In the genomic region with DNA sequence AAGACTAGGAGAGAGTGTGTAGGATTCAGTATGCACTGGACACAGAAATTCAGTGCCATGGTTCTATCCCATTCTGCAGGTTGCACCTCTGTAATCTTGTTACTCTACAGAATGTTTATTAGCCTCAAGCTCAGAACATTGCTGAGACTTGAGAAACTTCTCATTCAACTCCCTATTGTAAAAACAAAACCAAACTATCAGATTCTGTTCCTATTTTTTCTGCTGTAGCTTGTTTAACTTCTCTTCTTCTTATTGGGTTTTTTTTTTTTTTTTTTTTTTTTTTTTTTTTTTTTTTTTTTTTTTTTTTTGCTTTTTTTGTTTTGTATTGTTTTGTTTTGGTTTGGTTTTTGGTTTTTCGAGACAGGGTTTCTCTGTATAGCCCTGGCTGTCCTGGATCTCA, we compare ENCODE assay signal across 32 mouse cellular contexts.
"Had no signal": no experiment of that assay in that cellular context is flagged by ENCODE, and none has a peak within 500 bp of the region (broad histone marks: within the 10 kb centered on the region; RNA-seq: fewer than 3 reads in every experiment).

No protein-coding gene starts in this region.

- H3K36me3 ChIP-seq: limb, embryonic 10.5 days; limb, embryonic 12.5 days; limb, embryonic 13.5 days; limb, embryonic 15.5 days; liver, embryonic 12.5 days; liver, embryonic 13.5 days; liver, embryonic 15.5 days; lung, embryonic 15.5 days; midbrain, embryonic 10.5 days; midbrain, embryonic 12.5 days; midbrain, embryonic 13.5 days; midbrain, embryonic 15.5 days; neural tube, embryonic 12.5 days; neural tube, embryonic 13.5 days had no signal

- H3K9me3 ChIP-seq: limb, embryonic 10.5 days; limb, embryonic 12.5 days; limb, embryonic 13.5 days; limb, embryonic 15.5 days; liver, embryonic 12.5 days; liver, embryonic 13.5 days; liver, embryonic 15.5 days; lung, embryonic 15.5 days; megakaryocyte, embryonic 14.5 days; midbrain, embryonic 10.5 days; midbrain, embryonic 12.5 days; midbrain, embryonic 13.5 days; midbrain, embryonic 15.5 days; neural tube, embryonic 12.5 days; neural tube, embryonic 13.5 days had no signal

- H3K4me2 ChIP-seq: limb, embryonic 12.5 days; limb, embryonic 13.5 days; limb, embryonic 15.5 days; liver, embryonic 11.5 days; liver, embryonic 12.5 days; liver, embryonic 13.5 days; liver, embryonic 15.5 days; lung, embryonic 14.5 days; lung, embryonic 15.5 days; midbrain, embryonic 11.5 days; midbrain, embryonic 12.5 days; midbrain, embryonic 13.5 days; midbrain, embryonic 15.5 days; neural tube, embryonic 12.5 days; neural tube, embryonic 13.5 days had no signal

- H3K4me3 ChIP-seq: limb, embryonic 10.5 days; limb, embryonic 12.5 days; limb, embryonic 13.5 days; limb, embryonic 15.5 days; liver, embryonic 12.5 days; liver, embryonic 13.5 days; liver, embryonic 15.5 days; lung, embryonic 15.5 days; megakaryocyte, embryonic 14.5 days; midbrain, embryonic 10.5 days; midbrain, embryonic 12.5 days; midbrain, embryonic 13.5 days; midbrain, embryonic 15.5 days; myocyte; neural tube, embryonic 12.5 days; neural tube, embryonic 13.5 days had no signal

- ATAC-seq: liver, embryonic 12.5 days; liver, postnatal 0 days; lung, postnatal 0 days; midbrain, embryonic 13.5 days; midbrain, embryonic 15.5 days; midbrain, embryonic 16.5 days had no signal

- H3K27me3 ChIP-seq: limb, embryonic 12.5 days; limb, embryonic 13.5 days; limb, embryonic 15.5 days; liver, embryonic 12.5 days; liver, embryonic 13.5 days; liver, embryonic 15.5 days; lung, embryonic 15.5 days; megakaryocyte, embryonic 14.5 days; midbrain, embryonic 12.5 days; midbrain, embryonic 13.5 days; midbrain, embryonic 15.5 days; neural tube, embryonic 12.5 days; neural tube, embryonic 13.5 days had no signal

- H3K9ac ChIP-seq: limb, embryonic 12.5 days; limb, embryonic 13.5 days; limb, embryonic 15.5 days; liver, embryonic 12.5 days; liver, embryonic 13.5 days; liver, embryonic 14.5 days; liver, embryonic 15.5 days; liver, postnatal 0 days; lung, embryonic 14.5 days; lung, embryonic 15.5 days; midbrain, embryonic 12.5 days; midbrain, embryonic 13.5 days; midbrain, embryonic 15.5 days; neural tube, embryonic 12.5 days; neural tube, embryonic 13.5 days had no signal

- H3K27ac ChIP-seq: limb, embryonic 10.5 days; limb, embryonic 12.5 days; limb, embryonic 13.5 days; limb, embryonic 15.5 days; liver, embryonic 12.5 days; liver, embryonic 13.5 days; liver, embryonic 14.5 days; liver, embryonic 15.5 days; lung, embryonic 15.5 days; macrophage; midbrain, embryonic 10.5 days; midbrain, embryonic 12.5 days; midbrain, embryonic 13.5 days; midbrain, embryonic 15.5 days; neural tube, embryonic 12.5 days; neural tube, embryonic 13.5 days had no signal

- DNase-seq: left cerebral cortex, postnatal 4 days; liver; liver, embryonic 13.5 days; liver, postnatal 0 days; lung, adult 18-20 months; lung, adult 2 months; lung, embryonic 14.5 days; lung, postnatal 10 days; lung, postnatal 36 days; lung, postnatal 4 days; midbrain, embryonic 14.5 days had no signal

- H3K4me1 ChIP-seq: limb, embryonic 10.5 days; limb, embryonic 12.5 days; limb, embryonic 13.5 days; limb, embryonic 15.5 days; liver, embryonic 12.5 days; liver, embryonic 13.5 days; liver, embryonic 15.5 days; lung, embryonic 15.5 days; megakaryocyte, embryonic 14.5 days; midbrain, embryonic 10.5 days; midbrain, embryonic 12.5 days; midbrain, embryonic 13.5 days; midbrain, embryonic 15.5 days; neural tube, embryonic 12.5 days; neural tube, embryonic 13.5 days had no signal
